Mouse (Mus musculus) midbrain, embryonic 16.5 days (tissue): ENCODE results near the gene Slc11a1. TPM values are rescaled to one million over a fixed set of nuclear protein-coding genes. Genes with fewer than 3 reads are reported as not detected.

Source experiments
- ATAC-seq: fragments of 200-750 bp; cut with Nextera tagmentation; 2 replicates; pipeline ENCODE4 v1.8.0; 2017; ENCODE audit warnings: moderate TSS enrichment
- H3K27ac ChIP-seq: fragments of 300-500 bp; sonication (generic); 2 replicates; pipeline ENCODE4 v1.5.1; 2014; ENCODE audit warnings: mild to moderate bottlenecking, low read length, mixed read lengths
- H3K27me3 ChIP-seq: fragments of 300-500 bp; sonication (generic); 2 replicates; pipeline ENCODE4 v1.6.1; 2014; ENCODE audit warnings: low read depth, low read length, mixed read lengths; ENCODE audit not compliant: control insufficient read depth, insufficient read depth
- H3K36me3 ChIP-seq: fragments of 300-500 bp; sonication (generic); 2 replicates; pipeline ENCODE4 v1.6.1; 2014; ENCODE audit warnings: mild to moderate bottlenecking, low read length, moderate library complexity, mixed read lengths; ENCODE audit not compliant: control insufficient read depth, insufficient read depth
- H3K4me1 ChIP-seq: fragments of 300-500 bp; sonication (generic); 2 replicates; pipeline ENCODE4 v1.6.1; 2014; ENCODE audit warnings: mild to moderate bottlenecking, low read length, mixed read lengths; ENCODE audit not compliant: control insufficient read depth, insufficient read depth
- H3K4me2 ChIP-seq: fragments of 300-500 bp; sonication (generic); 2 replicates; pipeline ENCODE4 v1.6.1; 2014; ENCODE audit warnings: mild to moderate bottlenecking, low read length, mixed read lengths
- H3K4me3 ChIP-seq: fragments of 300-500 bp; sonication (generic); 2 replicates; pipeline ENCODE4 v1.5.1; 2014; ENCODE audit warnings: low read depth, mild to moderate bottlenecking, low read length, moderate library complexity, mixed read lengths
- H3K9ac ChIP-seq: fragments of 300-500 bp; sonication (generic); 2 replicates; pipeline ENCODE4 v1.6.1; 2014; ENCODE audit warnings: low read depth, low read length, mixed read lengths
- H3K9me3 ChIP-seq: fragments of 300-500 bp; sonication (generic); replicated peaks from 2 replicates; pipeline ENCODE4 v1.6.1; 2014; ENCODE audit warnings: mild to moderate bottlenecking, low read length, mixed read lengths; ENCODE audit not compliant: control insufficient read depth, poor library complexity, severe bottlenecking
- WGBS: fragments of 180-500 bp; shearing (Covaris S2); extraction: QIAGEN DNeasy Blood & Tissue Kit; methylation state at CpG from one replicate; pipeline ENCODE4 v1.1.7; 2014; 5-methylcytosine and 5-hydroxymethylcytosine counted together
- polyA plus RNA-seq: library from polyadenylated mRNA; unstranded; fragments of >200 nt; fragmentation: Nextera tagmentation; extraction: Ambion mirVana; gene quantifications from 2 replicates; pipeline ENCODE4 v1.2.1, GENCODE M21; 2015

Slc11a1 gene
- polyA plus RNA-seq, 1 experiment from 2014 or later = 2.4 TPM

- no peak overlapping the region for H3K4me2 ChIP-seq
- WGBS = 81% methylated on average over 5 of the region's 5 CpGs
- no peak overlapping the region for H3K27ac ChIP-seq
- no peak for ATAC-seq
- no peaks in the 10 kb centered on the region for H3K36me3 ChIP-seq
- H3K27me3 ChIP-seq = peaks cover 3% of the 10 kb centered on the region; the same call in 1 of the 2 replicates
- no peaks in the 10 kb centered on the region for H3K9me3 ChIP-seq
- no peaks in the 10 kb centered on the region for H3K4me1 ChIP-seq
- H3K4me3 ChIP-seq = no peak overlapping the region
- no peak overlapping the region for H3K9ac ChIP-seq
Measured at GRCm38 (mm10) chr1:74363437-74363836, 11.6 kb upstream of the Slc11a1 start.

GRCm38 (mm10) chr1:74364270-74364669 is 10.7 kb upstream of the Slc11a1 start:
- no peak overlapping the region for H3K9ac ChIP-seq
- no peak overlapping the region for H3K4me2 ChIP-seq
- H3K27me3 ChIP-seq = peaks cover 3% of the 10 kb centered on the region; the same call in 1 of the 2 replicates
- no peaks in the 10 kb centered on the region for H3K9me3 ChIP-seq
- no peaks in the 10 kb centered on the region for H3K36me3 ChIP-seq
- no peak overlapping the region for H3K4me3 ChIP-seq
- no peak for ATAC-seq
- WGBS = 87% methylated on average over 8 of the region's 8 CpGs
- H3K27ac ChIP-seq = no peak overlapping the region
- no peaks in the 10 kb centered on the region for H3K4me1 ChIP-seq

GRCm38 (mm10) chr1:74367886-74368645 is 6.9 kb upstream of the Slc11a1 start:
- peak overlapping the region; percentile 50; the same call in 1 of the 2 replicates for H3K9ac ChIP-seq
- peaks cover 3% of the 10 kb centered on the region; the same call in 1 of the 2 replicates for H3K27me3 ChIP-seq
- WGBS = 21% methylated on average over 34 of the region's 34 CpGs
- peak overlapping the region; percentile 60 for H3K4me2 ChIP-seq
- no peak overlapping the region for H3K27ac ChIP-seq
- H3K4me1 ChIP-seq = no peaks in the 10 kb centered on the region
- no peaks in the 10 kb centered on the region for H3K9me3 ChIP-seq
- peak overlapping the region; percentile 31 for H3K4me3 ChIP-seq
- peak; percentile 75 for ATAC-seq
- no peaks in the 10 kb centered on the region for H3K36me3 ChIP-seq

- H3K27me3 ChIP-seq = peaks cover 3% of the 10 kb centered on the region; the same call in 1 of the 2 replicates
- no peaks in the 10 kb centered on the region for H3K36me3 ChIP-seq
- no peak for ATAC-seq
- no peak overlapping the region for H3K4me3 ChIP-seq
- H3K9me3 ChIP-seq = no peaks in the 10 kb centered on the region
- WGBS = 54% methylated on average over 4 of the region's 4 CpGs
- H3K4me2 ChIP-seq = no peak overlapping the region
- no peak overlapping the region for H3K27ac ChIP-seq
- no peak overlapping the region for H3K9ac ChIP-seq
- H3K4me1 ChIP-seq = no peaks in the 10 kb centered on the region
Measured at GRCm38 (mm10) chr1:74370040-74370439, 5.0 kb upstream of the Slc11a1 start.

- H3K4me3 ChIP-seq = no peak overlapping the region
- no peaks in the 10 kb centered on the region for H3K9me3 ChIP-seq
- no peak for ATAC-seq
- H3K9ac ChIP-seq = no peak overlapping the region
- 85% methylated on average over 4 of the region's 4 CpGs for WGBS
- H3K4me2 ChIP-seq = no peak overlapping the region
- no peaks in the 10 kb centered on the region for H3K27me3 ChIP-seq
- no peaks in the 10 kb centered on the region for H3K36me3 ChIP-seq
- H3K27ac ChIP-seq = no peak overlapping the region
- no peaks in the 10 kb centered on the region for H3K4me1 ChIP-seq
Measured at GRCm38 (mm10) chr1:74373372-74373771, 1.6 kb upstream of the Slc11a1 start.

- WGBS = 77% methylated on average over 10 of the region's 10 CpGs
- no peak overlapping the region for H3K27ac ChIP-seq
- no peaks in the 10 kb centered on the region for H3K9me3 ChIP-seq
- no peak for ATAC-seq
- no peak overlapping the region for H3K4me2 ChIP-seq
- no peaks in the 10 kb centered on the region for H3K4me1 ChIP-seq
- no peak overlapping the region for H3K4me3 ChIP-seq
- H3K36me3 ChIP-seq = no peaks in the 10 kb centered on the region
- no peak overlapping the region for H3K9ac ChIP-seq
- no peaks in the 10 kb centered on the region for H3K27me3 ChIP-seq
Measured at GRCm38 (mm10) chr1:74375561-74375960, 566 bp downstream of the Slc11a1 start.

GRCm38 (mm10) chr1:74376396-74376795 is 1.4 kb downstream of the Slc11a1 start:
- Histone ChIP-seq H3K36me3 (no peaks in the 10 kb centered on the region), H3K4me2 (no peak overlapping the region), H3K27me3 (no peaks in the 10 kb centered on the region), H3K4me3 (no peak overlapping the region), H3K9me3 (no peaks in the 10 kb centered on the region), H3K9ac (no peak overlapping the region), H3K27ac (no peak overlapping the region), H3K4me1 (no peaks in the 10 kb centered on the region)
- no peak for ATAC-seq
- WGBS = 92% methylated on average over 4 of the region's 4 CpGs

- H3K9ac ChIP-seq = no peak overlapping the region
- no peak for ATAC-seq
- WGBS = 92% methylated on average over 7 of the region's 7 CpGs
Measured at GRCm38 (mm10) chr1:74379058-74379504, 4.1 kb downstream of the Slc11a1 start.

GRCm38 (mm10) chr1:74380484-74380883 is 5.5 kb downstream of the Slc11a1 start:
- 93% methylated on average over 5 of the region's 5 CpGs for WGBS
- Histone ChIP-seq H3K4me3 (no peak overlapping the region), H3K9me3 (no peaks in the 10 kb centered on the region), H3K27ac (no peak overlapping the region), H3K4me2 (no peak overlapping the region), H3K9ac (no peak overlapping the region), H3K36me3 (no peaks in the 10 kb centered on the region), H3K4me1 (no peaks in the 10 kb centered on the region), H3K27me3 (no peaks in the 10 kb centered on the region)
- ATAC-seq = no peak

More at GRCm38 (mm10) chr1:74379058-74379504, 4.1 kb downstream of the Slc11a1 start:
- Histone ChIP-seq H3K4me1 (no peaks in the 10 kb centered on the region), H3K4me2 (no peak overlapping the region), H3K36me3 (no peaks in the 10 kb centered on the region), H3K4me3 (no peak overlapping the region), H3K27ac (no peak overlapping the region), H3K27me3 (no peaks in the 10 kb centered on the region), H3K9me3 (no peaks in the 10 kb centered on the region)
